Comparison of ENCODE assay signal across 8 mouse cellular contexts in genomic region chr6:86471760-86472099, GRCm38 (mm10). TPM values are rescaled to one million over a fixed set of nuclear protein-coding genes. Genes with fewer than 3 reads are reported as not detected.
A peak's percentile ranks its signal among the peaks of the same experiment; 100 is the strongest.
DNase-seq lines count a peak whose midpoint lies in the region; ATAC-seq and TF ChIP-seq lines count a peak whose summit lies in the region.

No protein-coding gene starts in this region.

- peak overlapping the region; percentile 52 for H3K4me3 ChIP-seq in heart, embryonic 13.5 days
- peak overlapping the region; percentile 69 for H3K4me3 ChIP-seq in G1E (ENCODE audit: low read depth, low read length)
- H3K4me3 ChIP-seq in hindbrain, embryonic 11.5 days (ENCODE audit: low read depth, low read length), result peak overlapping the region; percentile 34
- H3K4me3 ChIP-seq in midbrain, embryonic 10.5 days, result peak overlapping the region; percentile 52

- H3K4me2 ChIP-seq in heart, embryonic 13.5 days, result peak overlapping the region; percentile 82
- H3K4me2 ChIP-seq in hindbrain, embryonic 11.5 days (replicated peaks; ENCODE audit: low read depth, low read length), result peak overlapping the region; percentile 68

- peaks cover 42% of the 10 kb centered on the region for H3K36me3 ChIP-seq in heart, embryonic 13.5 days
- peaks cover 62% of the 10 kb centered on the region for H3K36me3 ChIP-seq in G1E (replicated peaks)
- H3K36me3 ChIP-seq in hindbrain, embryonic 11.5 days (ENCODE audit: control insufficient read depth, insufficient read depth, low read length), result peaks cover 3% of the 10 kb centered on the region; the same call in 1 of the 2 replicates
- peaks cover 39% of the 10 kb centered on the region for H3K36me3 ChIP-seq in midbrain, embryonic 10.5 days

- H3K9ac ChIP-seq in heart, embryonic 13.5 days, result peak overlapping the region; percentile 85
- peak overlapping the region; percentile 70 for H3K9ac ChIP-seq in hindbrain, embryonic 11.5 days (ENCODE audit: low read depth, low read length)

- intact Hi-C loops in heart, postnatal 36 days (cut with DNase I), result loop anchor here (1.0 to 2.0 kb wide), 5 partner anchors 25 to 197 kb away; partner anchors contain the start of genes C87436, Mxd1 and Pcbp1

- TF ChIP-seq CTCF in G1E (IDR thresholded peaks at IDR 0.05; ENCODE audit: low read depth, low read length), result no peak

- 0 out of 2 replicates have a peak, but pooled peaks have one; percentile 3 for ATAC-seq in heart, embryonic 13.5 days (ENCODE audit: extremely low read depth, insufficient number of reproducible peaks, low FRiP score, low TSS enrichment)
- ATAC-seq in G1E (ENCODE audit: extremely low read depth, insufficient number of reproducible peaks, low FRiP score, poor library complexity, severe bottlenecking), result no peak
- ATAC-seq in hindbrain, embryonic 11.5 days (ENCODE audit: low FRiP score), result peak; percentile 61
- no peak for ATAC-seq in cerebellum, adult (ENCODE audit: insufficient number of reproducible peaks, low FRiP score, low TSS enrichment)

- WGBS in heart, embryonic 13.5 days, result 18% methylated on average over 9 of the region's 9 CpGs
- 30% methylated on average over 9 of the region's 9 CpGs for WGBS in hindbrain, embryonic 11.5 days
- 33% methylated on average over 9 of the region's 9 CpGs for WGBS in midbrain, embryonic 10.5 days

- peak overlapping the region; percentile 91 for H3K27ac ChIP-seq in heart, embryonic 13.5 days (replicated peaks)
- H3K27ac ChIP-seq in hindbrain, embryonic 11.5 days (ENCODE audit: low read depth, low read length), result peak overlapping the region; percentile 80
- H3K27ac ChIP-seq in midbrain, embryonic 10.5 days (replicated peaks), result peak overlapping the region; percentile 93

- no peaks in the 10 kb centered on the region for H3K9me3 ChIP-seq in heart, embryonic 13.5 days
- H3K9me3 ChIP-seq in G1E (replicated peaks), result no peaks in the 10 kb centered on the region
- H3K9me3 ChIP-seq in hindbrain, embryonic 11.5 days (ENCODE audit: control insufficient read depth, low read length), result no peaks in the 10 kb centered on the region
- H3K9me3 ChIP-seq in midbrain, embryonic 10.5 days (replicated peaks), result no peaks in the 10 kb centered on the region

- no peaks in the 10 kb centered on the region for H3K27me3 ChIP-seq in heart, embryonic 13.5 days (replicated peaks)
- no peaks in the 10 kb centered on the region for H3K27me3 ChIP-seq in G1E (ENCODE audit: insufficient read depth, low read length)
- H3K27me3 ChIP-seq in hindbrain, embryonic 11.5 days (ENCODE audit: control insufficient read depth, insufficient read depth, low read length), result no peaks in the 10 kb centered on the region
- no peaks in the 10 kb centered on the region for H3K27me3 ChIP-seq in midbrain, embryonic 10.5 days (ENCODE audit: low read depth, poor library complexity, severe bottlenecking)

- DNase-seq in heart, postnatal 36 days, result no peak
- DNase-seq in G1E (ENCODE audit: low spot score), result no peak
- no peak for DNase-seq in hindbrain, embryonic 11.5 days (ENCODE audit: low spot score)
- no peak for DNase-seq in midbrain, embryonic 10.5 days (ENCODE audit: low spot score)
- DNase-seq in yolk sac, embryonic 10.5 days (ENCODE audit: low spot score), result no peak
- DNase-seq in right cerebral cortex, postnatal 36 days (ENCODE audit: low spot score in 2 of 2), result no peak

- H3K4me1 ChIP-seq in heart, embryonic 13.5 days, result peaks cover 49% of the 10 kb centered on the region
- peaks cover 35% of the 10 kb centered on the region for H3K4me1 ChIP-seq in G1E (ENCODE audit: insufficient read depth, low read depth, low read length)
- H3K4me1 ChIP-seq in hindbrain, embryonic 11.5 days (replicated peaks; ENCODE audit: control insufficient read depth, insufficient read depth, low read length), result no peaks in the 10 kb centered on the region; the same call in 1 of the 2 replicates
- peaks cover 23% of the 10 kb centered on the region for H3K4me1 ChIP-seq in midbrain, embryonic 10.5 days

RNA-seq across cellular contexts. Expression of gene C87436, which starts 33.6 kb away (rescaled TPM):
- 16.8 and 20.0 TPM in 2 replicates for polyA plus RNA-seq in heart, embryonic 13.5 days (2015; fragmentation: Nextera tagmentation; extraction: Ambion mirVana)
- 10 to 100 TPM in 1 of 2 experiments, 1 to 10 TPM in 1; 9.6 to 10.9 TPM for total RNA-seq in heart, postnatal 36 days (2021)
- total RNA-seq in G1E (2014; fragmentation: Nextera tagmentation) (33.0 and 37.6 TPM in 2 replicates), G1E (2017) (22.3 and 23.2 TPM in 2 replicates)
- polyA plus RNA-seq in G1E (2012), result 4.4 and 7.0 TPM in 2 replicates
- polyA plus RNA-seq in hindbrain, embryonic 11.5 days (2014; fragmentation: Nextera tagmentation; extraction: Ambion mirVana), result 24.4 and 25.6 TPM in 2 replicates
- polyA plus RNA-seq in midbrain, embryonic 10.5 days (2016; fragmentation: Nextera tagmentation; extraction: Ambion mirVana), result 22.8 and 24.8 TPM in 2 replicates

RNA-seq across cellular contexts. Expression of gene Gm44790, which starts 45.3 kb away (rescaled TPM):
- polyA plus RNA-seq in heart, embryonic 13.5 days (2015; fragmentation: Nextera tagmentation; extraction: Ambion mirVana), result 0.60 TPM in 1 of 2 replicates, not detected in the other
- total RNA-seq in heart, postnatal 36 days (2021), result not detected
- total RNA-seq in G1E (2014; fragmentation: Nextera tagmentation) (not detected in 2 replicates), G1E (2017) (0.87 TPM in 1 of 2 replicates, not detected in the other)
- polyA plus RNA-seq in G1E (2012), result 0.78 TPM in 1 of 2 replicates, not detected in the other
- not detected in 2 replicates for polyA plus RNA-seq in hindbrain, embryonic 11.5 days (2014; fragmentation: Nextera tagmentation; extraction: Ambion mirVana)
- 0.63 and 0.89 TPM in 2 replicates for polyA plus RNA-seq in midbrain, embryonic 10.5 days (2016; fragmentation: Nextera tagmentation; extraction: Ambion mirVana)

RNA-seq across cellular contexts. Expression of gene Pcbp1, which starts 54.4 kb away (rescaled TPM):
- 218 and 286 TPM in 2 replicates for polyA plus RNA-seq in heart, embryonic 13.5 days (2015; fragmentation: Nextera tagmentation; extraction: Ambion mirVana)
- total RNA-seq in heart, postnatal 36 days (2021), result 100 to 1,000 TPM; 147 to 159 TPM
- total RNA-seq in G1E (2014; fragmentation: Nextera tagmentation), result 190 and 191 TPM in 2 replicates
- 94.9 and 101 TPM in 2 replicates for total RNA-seq in G1E (2017)
- 1,039 and 1,367 TPM in 2 replicates for polyA plus RNA-seq in G1E (2012)
- polyA plus RNA-seq in hindbrain, embryonic 11.5 days (2014; fragmentation: Nextera tagmentation; extraction: Ambion mirVana), result 382 and 432 TPM in 2 replicates
- 321 and 408 TPM in 2 replicates for polyA plus RNA-seq in midbrain, embryonic 10.5 days (2016; fragmentation: Nextera tagmentation; extraction: Ambion mirVana)

Comparison
In these comparisons a context has a peak if more than half of its experiments do, and no peak if none do; other contexts are left out.
1. ATAC-seq: peak in heart, embryonic 13.5 days (single experiment) and hindbrain, embryonic 11.5 days (single experiment); none in G1E (single experiment) and cerebellum, adult (single experiment).
2. Peak in every context shown above with its lines, with median percentiles within 50 percentile points of each other: H3K27ac ChIP-seq and H3K4me3 ChIP-seq.